ENCODE assay signal across 8 mouse cellular contexts in genomic region chr4:154981530-154981929, GRCm38 (mm10). TPM values are rescaled to one million over a fixed set of nuclear protein-coding genes. Genes with fewer than 3 reads are reported as not detected.
A peak's percentile ranks its signal among the peaks of the same experiment; 100 is the strongest.
DNase-seq lines count a peak whose midpoint lies in the region; ATAC-seq and TF ChIP-seq lines count a peak whose summit lies in the region.

No protein-coding gene starts in this region.

- no peak overlapping the region for H3K27ac ChIP-seq in small intestine, adult 2 months (ENCODE audit: insufficient read depth, low read depth, low read length)

- WGBS in small intestine, adult 2 months: 34% methylated on average over 7 of the region's 7 CpGs

- TF ChIP-seq POLR2A in small intestine, adult 2 months (IDR thresholded peaks at IDR 0.05; ENCODE audit: low read depth, low read length): no peak

- intact Hi-C loops in left cerebral cortex, postnatal 10 days (cut with DNase I): no loop called here

- TF ChIP-seq CTCF in small intestine, adult 2 months (IDR thresholded peaks at IDR 0.05; ENCODE audit: extremely low read depth, insufficient read length, insufficient replicate concordance, low read depth, low read length): peak; percentile 66; the same call in 1 of the 2 replicates

- ATAC-seq in cerebellum, adult (ENCODE audit: insufficient number of reproducible peaks, low FRiP score, low TSS enrichment): no peak
- peak; percentile 64 for ATAC-seq in erythroid progenitor cell, adult 5-6 weeks (replicated peaks; ENCODE audit: low FRiP score, poor library complexity, severe bottlenecking)
- peak; percentile 66 for ATAC-seq in megakaryocyte, adult 5-6 weeks (ENCODE audit: poor library complexity, severe bottlenecking)

- DNase-seq in cerebellum, adult 11 months: peak; percentile 64
- peak; percentile 66 for DNase-seq in adrenal gland, postnatal 25 days
- DNase-seq in induced T-regulatory cell, adult 2 months (ENCODE audit: low read depth): peak; percentile 64
- peak; percentile 62 to 74 for DNase-seq in left cerebral cortex, postnatal 10 days (ENCODE audit: extremely low spot score in 1 of 2, low spot score in 2 of 2)

- H3K36me3 ChIP-seq in small intestine, adult 2 months (ENCODE audit: control insufficient read depth, insufficient read depth, low read length): peaks cover 47% of the 10 kb centered on the region

- no peaks in the 10 kb centered on the region for H3K27me3 ChIP-seq in small intestine, adult 2 months (ENCODE audit: control insufficient read depth, insufficient read depth, low read length)

- H3K4me1 ChIP-seq in small intestine, adult 2 months (ENCODE audit: control insufficient read depth, insufficient read depth, insufficient read length, low read length): peaks cover 3% of the 10 kb centered on the region

- H3K4me3 ChIP-seq in small intestine, adult 2 months (ENCODE audit: low read depth, low read length): no peak overlapping the region

RNA-seq across cellular contexts. Expression of gene Pank4, which starts 17.6 kb away (rescaled TPM):
- total RNA-seq in adrenal gland, postnatal 25 days (2021): 33.6 and 33.8 TPM in 2 replicates
- total RNA-seq in erythroid progenitor cell, adult 5-6 weeks (2015; ENCODE audit: low replicate concordance): 61.3 and 78.0 TPM in 2 replicates
- total RNA-seq in erythroid progenitor cell, adult 5-6 weeks (2017; ENCODE audit: low replicate concordance): 40.0 and 50.1 TPM in 2 replicates
- 10 to 100 TPM; 30.6 to 31.9 TPM for total RNA-seq in left cerebral cortex, postnatal 10 days (2021)
- 28.8 and 36.1 TPM in 2 replicates for total RNA-seq in megakaryocyte, adult 5-6 weeks (2015)
- total RNA-seq in megakaryocyte, adult 5-6 weeks (2017): 19.1 and 27.0 TPM in 2 replicates
- 28.1 and 36.1 TPM in 2 replicates for polyA plus RNA-seq in small intestine, adult 2 months (2012; rRNA removed)

RNA-seq across cellular contexts. Expression of gene Hes5, which starts 20.8 kb away (rescaled TPM):
- not detected in 2 replicates for total RNA-seq in adrenal gland, postnatal 25 days (2021)
- not detected in 2 replicates for total RNA-seq in erythroid progenitor cell, adult 5-6 weeks (2015; ENCODE audit: low replicate concordance)
- total RNA-seq in erythroid progenitor cell, adult 5-6 weeks (2017; ENCODE audit: low replicate concordance): not detected in 2 replicates
- 10 to 100 TPM; 33.3 to 61.6 TPM for total RNA-seq in left cerebral cortex, postnatal 10 days (2021)
- total RNA-seq in megakaryocyte, adult 5-6 weeks (2015): 0.25 and 0.27 TPM in 2 replicates
- total RNA-seq in megakaryocyte, adult 5-6 weeks (2017): not detected in 2 replicates
- 0.17 and 0.47 TPM in 2 replicates for polyA plus RNA-seq in small intestine, adult 2 months (2012; rRNA removed)

RNA-seq across cellular contexts. Expression of gene Tnfrsf14, which starts 53.2 kb away (rescaled TPM):
- total RNA-seq in adrenal gland, postnatal 25 days (2021): 2.1 and 5.9 TPM in 2 replicates
- total RNA-seq in erythroid progenitor cell, adult 5-6 weeks (2015; ENCODE audit: low replicate concordance): 845 and 899 TPM in 2 replicates
- 775 and 1,097 TPM in 2 replicates for total RNA-seq in erythroid progenitor cell, adult 5-6 weeks (2017; ENCODE audit: low replicate concordance)
- total RNA-seq in left cerebral cortex, postnatal 10 days (2021): under 1 TPM; 0.61 to 0.99 TPM
- 87.1 and 142 TPM in 2 replicates for total RNA-seq in megakaryocyte, adult 5-6 weeks (2015)
- total RNA-seq in megakaryocyte, adult 5-6 weeks (2017): 67.2 and 77.3 TPM in 2 replicates
- 66.3 and 177 TPM in 2 replicates for polyA plus RNA-seq in small intestine, adult 2 months (2012; rRNA removed)

Comparison
In these comparisons a context has a peak if more than half of its experiments do, and no peak if none do; other contexts are left out.
1. RNA of gene Hes5, which starts 20.8 kb away (total RNA-seq): 33.3 to 61.6 TPM in left cerebral cortex, postnatal 10 days; 0.25 to 0.27 TPM in megakaryocyte, adult 5-6 weeks, not detected in adrenal gland, postnatal 25 days and not detected in erythroid progenitor cell, adult 5-6 weeks; every median in the first group is over 10 times any median in the second.
2. Peak in every context shown above with its lines, with median percentiles within 50 percentile points of each other: DNase-seq.